Mouse (Mus musculus) MN1 (cell line): ENCODE measurements around the gene Cand1.

ENCODE experiments used
- DNase-seq: peaks from one replicate; pipeline ENCODE4 v3.0.0-alpha.2; 2016; ENCODE audit warnings: low spot score

Cand1 gene

GRCm38 (mm10) chr10:119239969-119240721, at the start of gene Cand1:
Gene Cand1 (minus strand): TSS chr10:119240055.
- peak; percentile 100 for DNase-seq

GRCm38 (mm10) chr10:119278871-119279270, 39.0 kb upstream of the Cand1 start:
- no peak for DNase-seq

- no peak for DNase-seq
Observed at GRCm38 (mm10) chr10:119274333-119274732, 34.5 kb upstream of the Cand1 start.

GRCm38 (mm10) chr10:119272536-119272935, 32.7 kb upstream of the Cand1 start:
- no peak for DNase-seq

GRCm38 (mm10) chr10:119272005-119272404, 32.1 kb upstream of the Cand1 start:
- DNase-seq, result no peak

- no peak for DNase-seq
Observed at GRCm38 (mm10) chr10:119271101-119271500, 31.2 kb upstream of the Cand1 start.

GRCm38 (mm10) chr10:119270384-119270985, 30.6 kb upstream of the Cand1 start:
- no peak for DNase-seq

- peak; percentile 40 for DNase-seq
Observed at GRCm38 (mm10) chr10:119264761-119265160, 24.9 kb upstream of the Cand1 start.

GRCm38 (mm10) chr10:119262821-119263220, 23.0 kb upstream of the Cand1 start:
- DNase-seq, result no peak

- DNase-seq, result no peak
Observed at GRCm38 (mm10) chr10:119257876-119258275, 18.0 kb upstream of the Cand1 start.

GRCm38 (mm10) chr10:119244146-119244545, 4.3 kb upstream of the Cand1 start:
- no peak for DNase-seq

- no peak for DNase-seq
Observed at GRCm38 (mm10) chr10:119240722-119241089, 851 bp upstream of the Cand1 start.

- DNase-seq, result no peak
Observed at GRCm38 (mm10) chr10:119239633-119239968, 254 bp downstream of the Cand1 start.

- DNase-seq, result peak; percentile 76
Observed at GRCm38 (mm10) chr10:119238985-119239631, 747 bp downstream of the Cand1 start.

GRCm38 (mm10) chr10:119231526-119231925, 8.3 kb downstream of the Cand1 start:
- no peak for DNase-seq

- no peak for DNase-seq
Observed at GRCm38 (mm10) chr10:119230703-119231102, 9.2 kb downstream of the Cand1 start.

GRCm38 (mm10) chr10:119230074-119230669, 9.7 kb downstream of the Cand1 start:
- DNase-seq, result no peak

- DNase-seq, result no peak
Observed at GRCm38 (mm10) chr10:119223686-119224085, 16.2 kb downstream of the Cand1 start.

- DNase-seq, result peak; percentile 35
Observed at GRCm38 (mm10) chr10:119221631-119222030, 18.2 kb downstream of the Cand1 start.

GRCm38 (mm10) chr10:119219415-119219814, 20.4 kb downstream of the Cand1 start:
- no peak for DNase-seq

GRCm38 (mm10) chr10:119218274-119219080, 21.4 kb downstream of the Cand1 start:
- DNase-seq, result no peak

GRCm38 (mm10) chr10:119212443-119212842, 27.4 kb downstream of the Cand1 start:
- DNase-seq, result no peak
